Mouse (Mus musculus) small intestine, adult 2 months (tissue): ENCODE measurements at regions not wholly inside any gene's neighbourhood (a gene's known extent, or its start where the extent isn't known, plus 50 kb on each side); places are given as distances from the start of the nearest gene placed in this dataset.

Experiments
- CTCF ChIP-seq: fragments of 200-500 bp; IDR thresholded peaks from 2 replicates; pipeline ENCODE4 v1.5.1; 2012; ENCODE audit warnings: low read depth, mild to moderate bottlenecking, control low read depth, inconsistent platforms, low read length, moderate library complexity, mixed read lengths; ENCODE audit not compliant: insufficient replicate concordance, insufficient read length; ENCODE audit errors: extremely low read depth
- POLR2A ChIP-seq: fragments of 200-500 bp; IDR thresholded peaks from 2 replicates; pipeline ENCODE4 v1.6.1; 2012; ENCODE audit warnings: low read depth, mild to moderate bottlenecking, control low read depth, inconsistent platforms, low read length, moderate library complexity

DNA sequence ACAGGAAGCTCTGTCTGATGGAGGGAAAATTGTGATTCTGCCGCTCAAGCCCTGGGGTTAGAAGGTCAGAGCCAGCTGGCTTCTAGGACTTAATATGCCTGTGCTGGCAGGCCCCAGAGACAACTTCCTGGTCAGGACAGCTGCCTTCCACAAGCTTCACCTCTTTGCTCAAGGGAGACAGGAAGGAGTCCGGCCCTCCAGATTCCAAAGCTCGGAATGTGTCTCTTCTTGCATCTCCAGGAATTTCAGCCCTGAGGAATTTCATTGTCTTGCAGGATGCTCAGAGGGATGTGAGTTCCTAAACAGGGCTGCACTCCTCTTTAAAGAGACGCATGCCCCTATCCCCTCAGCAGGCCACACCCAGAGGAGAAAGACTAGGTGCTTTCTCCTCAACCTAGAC lies 127.7 kb downstream of the Emx2 start:
- no peak for TF ChIP-seq CTCF
- TF ChIP-seq POLR2A = no peak
